Mouse (Mus musculus): ENCODE results near the gene Dxo.
"Not testable (repeated sequence)": the region's sequence is repeated elsewhere in the genome, so short reads cannot be mapped to it uniquely, and the experiment has no call there.

GRCm38 (mm10) chr17:34830776-34831175 is 6.0 kb upstream of the Dxo start:
- not testable (repeated sequence) for TF ChIP-seq FLI1 (IDR thresholded peaks at IDR 0.05; ENCODE audit: low read length); GATA1 (IDR thresholded peaks at IDR 0.05; ENCODE audit: borderline replicate concordance, low read length)

Data from megakaryocyte, embryonic 14.5 days (primary cell).